Mouse (Mus musculus) adrenal gland, postnatal 36 days (tissue): ENCODE measurements around the gene Grin2b. TPM values are rescaled to one million over a fixed set of nuclear protein-coding genes. Genes with fewer than 3 reads are reported as not detected.

ENCODE experiments used
- DNase-seq, 2 experiments: peaks; one replicate each; pipeline ENCODE4 v3.0.0; 2021; ENCODE audit warnings: mixed read lengths in 1 of 2
- total RNA-seq, 2 experiments: library from RNA; stranded (reverse); gene quantifications; 2 replicates each; pipeline ENCODE4 v1.2.3; 2021

Grin2b gene
- total RNA-seq, 2 experiments from 2014 or later = 0.23 to 0.40 TPM

DNA sequence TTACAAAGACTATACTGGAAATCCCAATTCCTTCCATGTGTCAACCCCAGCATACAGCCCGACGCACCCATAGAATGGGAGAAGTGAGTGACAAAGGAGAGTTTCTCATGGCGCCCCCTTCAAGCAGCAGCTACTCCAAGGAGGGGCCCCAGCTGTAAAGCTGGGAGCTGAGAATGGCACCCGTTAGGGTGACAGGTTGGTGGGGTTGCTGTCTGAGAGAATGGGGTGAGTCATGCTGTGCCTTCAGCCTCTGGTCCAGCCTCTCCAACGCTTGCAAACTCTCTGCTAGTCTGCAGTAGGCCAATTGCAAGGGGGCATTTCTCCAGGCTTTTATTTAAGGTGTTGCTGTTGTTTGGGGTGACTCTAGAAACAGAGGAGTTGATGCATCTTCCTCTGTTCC, 73.1 kb downstream of the Grin2b start:
- no peak for DNase-seq

GRCm38 (mm10) chr6:136096269-136096668, 77.0 kb downstream of the Grin2b start:
- DNase-seq = peak; percentile 12 to 21

- no peak for DNase-seq
Measured at GRCm38 (mm10) chr6:136079991-136080734, 93.1 kb downstream of the Grin2b start.

GRCm38 (mm10) chr6:136072326-136073054, 100.8 kb downstream of the Grin2b start:
- DNase-seq = no peak

- no peak for DNase-seq
Measured at GRCm38 (mm10) chr6:136070101-136070500, 103.2 kb downstream of the Grin2b start.

DNA sequence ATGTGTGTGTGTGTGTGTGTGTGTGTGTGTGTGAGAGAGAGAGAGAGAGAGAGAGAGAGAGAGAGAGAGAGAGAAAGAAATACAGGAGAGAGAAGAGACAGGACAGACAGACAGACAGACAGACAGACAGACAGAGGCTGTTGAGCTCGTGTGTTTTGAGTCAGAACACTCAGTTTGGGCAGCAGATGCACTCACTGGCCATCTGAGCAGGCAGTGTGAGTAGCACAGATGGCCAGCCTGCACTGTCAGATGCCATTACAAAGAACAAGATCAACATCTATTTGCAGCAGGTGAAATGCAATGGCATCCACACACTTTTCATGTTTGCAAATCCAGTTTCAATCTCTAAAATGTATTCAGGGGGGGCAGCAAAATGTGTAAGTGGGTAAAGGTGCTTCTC, 120.0 kb downstream of the Grin2b start:
- DNase-seq = no peak

- no peak for DNase-seq
Measured at GRCm38 (mm10) chr6:136050346-136050745, 123.0 kb downstream of the Grin2b start.

DNA sequence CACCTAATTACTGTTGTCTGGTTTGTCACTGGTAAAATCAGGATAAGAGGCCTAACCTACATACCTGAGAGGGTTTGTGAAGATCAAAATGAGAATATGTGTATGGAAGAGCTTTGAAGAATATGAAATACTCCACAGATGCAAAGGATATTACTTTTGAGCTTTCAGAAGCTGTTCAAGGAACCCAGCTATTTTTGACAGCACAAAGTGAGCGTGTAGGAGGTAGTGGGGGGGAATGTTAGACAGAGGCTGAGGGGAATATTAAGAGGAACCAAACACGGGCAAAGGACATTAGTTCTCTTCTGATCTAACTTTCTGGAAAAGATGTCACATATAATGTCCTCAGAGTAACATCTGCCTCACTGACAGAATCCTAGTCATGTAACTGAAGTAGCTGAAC, 125.2 kb downstream of the Grin2b start:
- no peak for DNase-seq

- DNase-seq = no peak
Measured at GRCm38 (mm10) chr6:136046091-136046490, 127.2 kb downstream of the Grin2b start.

DNA sequence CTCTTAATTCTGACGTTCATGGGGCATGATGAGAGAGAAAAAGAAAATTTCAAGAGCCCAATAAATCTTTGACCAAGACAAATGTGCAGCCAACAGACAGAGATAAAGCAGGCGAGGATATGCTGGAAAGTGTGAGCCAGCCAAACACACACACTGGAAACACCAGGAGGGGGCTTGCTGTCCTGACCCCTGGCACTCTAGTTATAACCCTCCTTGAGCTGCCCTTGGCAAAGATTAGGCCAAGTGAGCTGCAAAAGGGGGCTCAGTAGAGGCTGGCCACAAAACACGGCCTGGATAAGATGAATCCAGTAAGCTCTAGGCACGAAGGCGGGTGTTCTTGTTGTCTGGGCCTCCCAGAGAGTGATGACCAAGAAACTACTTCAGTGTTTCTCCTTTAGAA, 128.8 kb downstream of the Grin2b start:
- DNase-seq = no peak

DNA sequence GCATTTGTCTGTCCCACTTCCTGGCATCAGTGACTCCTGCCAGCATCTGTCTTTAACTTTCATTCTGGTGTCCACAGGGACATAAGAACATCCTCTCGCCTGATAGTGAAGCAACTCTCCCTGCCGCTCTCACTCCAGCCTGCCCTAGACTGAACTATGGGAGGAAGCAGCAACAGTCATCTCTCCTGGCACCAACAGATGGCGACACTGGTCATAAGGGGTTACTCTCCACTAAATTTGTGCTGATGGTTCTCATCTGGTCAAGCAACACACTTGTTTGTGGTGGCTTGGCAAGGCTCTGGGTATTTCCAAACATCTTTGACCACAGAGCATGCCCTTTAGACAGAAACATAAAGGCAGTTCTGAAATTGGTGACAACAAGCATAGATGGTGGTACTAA, 130.9 kb downstream of the Grin2b start:
- DNase-seq = peak in 1 of 2 experiments; percentile 32

- DNase-seq = no peak
Measured at GRCm38 (mm10) chr6:136041821-136042220, 131.5 kb downstream of the Grin2b start.

GRCm38 (mm10) chr6:136040931-136041330, 132.4 kb downstream of the Grin2b start:
- DNase-seq = no peak

DNA sequence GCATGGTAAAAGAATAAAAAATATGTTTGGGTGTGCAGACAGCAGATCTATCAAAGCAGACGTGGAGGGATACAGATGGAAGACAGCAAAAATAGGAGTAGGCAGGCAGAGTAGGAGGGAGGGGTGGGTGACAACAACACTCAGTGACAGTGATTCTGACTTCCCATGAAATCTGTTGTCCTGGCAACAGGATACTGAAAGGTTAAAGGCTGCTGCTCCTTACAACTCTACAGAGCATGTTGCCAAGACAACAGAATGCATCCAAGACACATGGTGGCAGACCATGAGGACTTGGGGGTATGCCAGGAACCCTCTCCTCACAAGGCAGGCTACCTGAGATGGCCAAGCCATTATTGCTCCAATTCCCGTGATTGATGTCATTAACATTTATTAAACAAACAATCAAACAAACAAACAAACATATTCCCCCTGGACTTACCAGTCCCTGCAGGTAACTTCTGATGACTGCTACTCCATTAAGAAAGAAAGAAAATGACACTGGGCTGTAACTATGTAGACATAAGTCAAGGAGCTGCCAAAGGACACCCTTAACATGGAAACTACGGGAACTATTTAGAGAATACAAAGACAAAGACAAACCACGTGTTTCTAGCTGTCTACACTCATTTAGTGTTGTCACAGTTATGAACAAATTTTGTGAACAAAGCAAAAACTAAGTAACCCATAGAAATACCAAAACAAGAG, 143.9 kb downstream of the Grin2b start:
- no peak for DNase-seq

GRCm38 (mm10) chr6:136026936-136027335, 146.4 kb downstream of the Grin2b start:
- DNase-seq = peak; percentile 58 to 63

GRCm38 (mm10) chr6:136025801-136026200, 147.5 kb downstream of the Grin2b start:
- DNase-seq = no peak

DNA sequence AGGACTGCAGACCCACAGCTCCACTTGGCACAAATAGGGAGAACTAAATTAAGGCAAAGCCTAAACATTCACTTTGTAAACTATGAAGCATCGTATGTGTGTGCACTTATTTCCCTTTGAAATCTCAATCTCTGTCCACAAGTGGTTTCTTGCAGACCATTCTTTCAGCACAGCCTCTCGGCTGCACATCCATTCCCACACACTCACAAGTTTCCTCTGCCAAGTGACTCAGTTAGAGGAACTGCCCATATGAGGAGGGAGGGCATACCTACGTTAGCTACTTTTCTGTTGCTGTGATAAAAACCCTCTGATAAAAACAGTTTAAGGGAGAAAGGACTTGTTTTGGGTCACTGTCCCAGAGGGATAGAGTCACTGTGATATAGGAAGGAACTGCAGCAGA, 152.9 kb downstream of the Grin2b start:
- DNase-seq = no peak

DNA sequence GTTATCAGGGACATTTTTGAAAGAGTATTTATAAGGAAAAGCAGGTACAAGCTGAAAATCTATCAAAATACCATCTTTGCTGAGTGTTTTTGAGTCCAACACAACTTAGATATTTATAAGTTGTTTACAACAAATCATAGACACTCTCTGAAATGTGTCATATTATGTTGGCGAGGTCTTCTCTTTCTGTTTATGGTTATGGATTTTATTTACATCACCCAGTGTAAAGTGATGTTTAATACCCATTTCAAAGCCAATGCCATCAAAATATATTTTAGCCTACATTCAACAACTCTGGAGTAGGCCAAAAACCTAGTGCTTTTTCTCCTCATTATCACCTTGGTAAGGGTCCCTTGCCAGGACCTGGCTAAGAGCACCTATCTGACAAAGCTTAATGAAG, 154.3 kb downstream of the Grin2b start:
- no peak for DNase-seq

- peak in 1 of 2 experiments; percentile 24 for DNase-seq
Measured at GRCm38 (mm10) chr6:136013556-136014380, 159.5 kb downstream of the Grin2b start.

- DNase-seq = no peak
Measured at GRCm38 (mm10) chr6:136011533-136011932, 161.8 kb downstream of the Grin2b start.

GRCm38 (mm10) chr6:136011038-136011311, 162.3 kb downstream of the Grin2b start:
- DNase-seq = no peak

GRCm38 (mm10) chr6:136010290-136011037, 162.8 kb downstream of the Grin2b start:
- DNase-seq = peak; percentile 7 to 31
